Mouse (Mus musculus): ENCODE measurements around the gene Fbxl17. TPM values are rescaled to one million over a fixed set of nuclear protein-coding genes. Genes with fewer than 3 reads are reported as not detected.

Gene Fbxl17
- total and polyA plus RNA-seq, 3 experiments: 8.2 to 9.9 (median 8.8) TPM

- Histone ChIP-seq H3K27me3 (ENCODE audit: insufficient read depth, low read length) (no peaks in the 10 kb centered on the region), H3K9me3 (replicated peaks) (peaks cover 11% of the 10 kb centered on the region; the same call in 1 of the 2 replicates), H3K36me3 (replicated peaks) (peaks cover 24% of the 10 kb centered on the region), H3K4me3 (ENCODE audit: low read depth, low read length) (no peak overlapping the region), H3K4me1 (ENCODE audit: insufficient read depth, low read depth, low read length) (peaks cover 9% of the 10 kb centered on the region)
- no peak for TF ChIP-seq CTCF (IDR thresholded peaks at IDR 0.05; ENCODE audit: low read depth, low read length)
- no peak for TF ChIP-seq GATA1 (IDR thresholded peaks at IDR 0.05; ENCODE audit: borderline replicate concordance, low read length)
- TF ChIP-seq GATA2 (IDR thresholded peaks at IDR 0.05; ENCODE audit: borderline replicate concordance, low read depth, low read length): no peak
- TF ChIP-seq POLR2AphosphoS5 (IDR thresholded peaks at IDR 0.05; ENCODE audit: insufficient replicate concordance, low read depth, low read length): no peak
- no peak for TF ChIP-seq TAL1 (conservative IDR thresholded peaks at IDR 0.05; ENCODE audit: low read depth, low read length)
- no peak for ATAC-seq (ENCODE audit: extremely low read depth, insufficient number of reproducible peaks, low FRiP score, poor library complexity, severe bottlenecking)
- DNase-seq (ENCODE audit: low spot score): no peak
Observed at GRCm38 (mm10) chr17:63344101-63344500, 155.7 kb downstream of the Fbxl17 start.

GRCm38 (mm10) chr17:63343076-63343475 is 156.7 kb downstream of the Fbxl17 start:
- Histone ChIP-seq H3K9me3 (replicated peaks) (peaks cover 11% of the 10 kb centered on the region; the same call in 1 of the 2 replicates), H3K36me3 (replicated peaks) (peaks cover 22% of the 10 kb centered on the region), H3K4me1 (ENCODE audit: insufficient read depth, low read depth, low read length) (peaks cover 9% of the 10 kb centered on the region), H3K4me3 (ENCODE audit: low read depth, low read length) (no peak overlapping the region), H3K27me3 (ENCODE audit: insufficient read depth, low read length) (no peaks in the 10 kb centered on the region)
- TF ChIP-seq GATA1 (IDR thresholded peaks at IDR 0.05; ENCODE audit: borderline replicate concordance, low read length) (no peak), GATA2 (IDR thresholded peaks at IDR 0.05; ENCODE audit: borderline replicate concordance, low read depth, low read length) (no peak), CTCF (IDR thresholded peaks at IDR 0.05; ENCODE audit: low read depth, low read length) (no peak), POLR2AphosphoS5 (IDR thresholded peaks at IDR 0.05; ENCODE audit: insufficient replicate concordance, low read depth, low read length) (no peak), TAL1 (conservative IDR thresholded peaks at IDR 0.05; ENCODE audit: low read depth, low read length) (no peak)
- no peak for DNase-seq (ENCODE audit: low spot score)
- no peak for ATAC-seq (ENCODE audit: extremely low read depth, insufficient number of reproducible peaks, low FRiP score, poor library complexity, severe bottlenecking)

- H3K9me3 ChIP-seq (replicated peaks): peaks cover 10% of the 10 kb centered on the region; the same call in 1 of the 2 replicates
- TF ChIP-seq POLR2AphosphoS5 (IDR thresholded peaks at IDR 0.05; ENCODE audit: insufficient replicate concordance, low read depth, low read length): no peak
- H3K4me1 ChIP-seq (ENCODE audit: insufficient read depth, low read depth, low read length): peaks cover 9% of the 10 kb centered on the region
- peaks cover 17% of the 10 kb centered on the region for H3K36me3 ChIP-seq (replicated peaks)
- no peaks in the 10 kb centered on the region for H3K27me3 ChIP-seq (ENCODE audit: insufficient read depth, low read length)
- ATAC-seq (ENCODE audit: extremely low read depth, insufficient number of reproducible peaks, low FRiP score, poor library complexity, severe bottlenecking) (no peak), DNase-seq (ENCODE audit: low spot score) (no peak)
- H3K4me3 ChIP-seq (ENCODE audit: low read depth, low read length): no peak overlapping the region
Observed at GRCm38 (mm10) chr17:63342440-63342839, 157.4 kb downstream of the Fbxl17 start.

- no peak for DNase-seq (ENCODE audit: low spot score)
- H3K36me3 ChIP-seq (replicated peaks): peaks cover 6% of the 10 kb centered on the region
- no peak for ATAC-seq (ENCODE audit: extremely low read depth, insufficient number of reproducible peaks, low FRiP score, poor library complexity, severe bottlenecking)
- TF ChIP-seq TAL1 (conservative IDR thresholded peaks at IDR 0.05; ENCODE audit: low read depth, low read length): no peak
- no peak for TF ChIP-seq POLR2AphosphoS5 (IDR thresholded peaks at IDR 0.05; ENCODE audit: insufficient replicate concordance, low read depth, low read length)
- TF ChIP-seq GATA1 (IDR thresholded peaks at IDR 0.05; ENCODE audit: borderline replicate concordance, low read length): no peak
- TF ChIP-seq CTCF (IDR thresholded peaks at IDR 0.05; ENCODE audit: low read depth, low read length): no peak
- no peak for TF ChIP-seq GATA2 (IDR thresholded peaks at IDR 0.05; ENCODE audit: borderline replicate concordance, low read depth, low read length)
- no peaks in the 10 kb centered on the region for H3K9me3 ChIP-seq (replicated peaks)
- no peaks in the 10 kb centered on the region for H3K27me3 ChIP-seq (ENCODE audit: insufficient read depth, low read length)
- H3K4me1 ChIP-seq (ENCODE audit: insufficient read depth, low read depth, low read length): peaks cover 9% of the 10 kb centered on the region
- H3K4me3 ChIP-seq (ENCODE audit: low read depth, low read length): no peak overlapping the region
Observed at GRCm38 (mm10) chr17:63341203-63341602, 158.6 kb downstream of the Fbxl17 start.

GRCm38 (mm10) chr17:63328888-63329287 is 170.9 kb downstream of the Fbxl17 start:
- peaks cover 10% of the 10 kb centered on the region for H3K4me1 ChIP-seq (ENCODE audit: insufficient read depth, low read depth, low read length)
- H3K9me3 ChIP-seq (replicated peaks): no peaks in the 10 kb centered on the region
- H3K27me3 ChIP-seq (ENCODE audit: insufficient read depth, low read length): no peaks in the 10 kb centered on the region
- TF ChIP-seq GATA1 (IDR thresholded peaks at IDR 0.05; ENCODE audit: borderline replicate concordance, low read length) (no peak), TAL1 (conservative IDR thresholded peaks at IDR 0.05; ENCODE audit: low read depth, low read length) (no peak), POLR2AphosphoS5 (IDR thresholded peaks at IDR 0.05; ENCODE audit: insufficient replicate concordance, low read depth, low read length) (no peak), CTCF (IDR thresholded peaks at IDR 0.05; ENCODE audit: low read depth, low read length) (no peak), GATA2 (IDR thresholded peaks at IDR 0.05; ENCODE audit: borderline replicate concordance, low read depth, low read length) (no peak)
- H3K36me3 ChIP-seq (replicated peaks): peaks cover 9% of the 10 kb centered on the region
- ATAC-seq (ENCODE audit: extremely low read depth, insufficient number of reproducible peaks, low FRiP score, poor library complexity, severe bottlenecking) (no peak), DNase-seq (ENCODE audit: low spot score) (no peak)
- H3K4me3 ChIP-seq (ENCODE audit: low read depth, low read length): no peak overlapping the region

GRCm38 (mm10) chr17:63326227-63326626 is 173.6 kb downstream of the Fbxl17 start:
- no peak for TF ChIP-seq POLR2AphosphoS5 (IDR thresholded peaks at IDR 0.05; ENCODE audit: insufficient replicate concordance, low read depth, low read length)
- no peak for TF ChIP-seq GATA2 (IDR thresholded peaks at IDR 0.05; ENCODE audit: borderline replicate concordance, low read depth, low read length)
- TF ChIP-seq CTCF (IDR thresholded peaks at IDR 0.05; ENCODE audit: low read depth, low read length): no peak
- no peak for TF ChIP-seq GATA1 (IDR thresholded peaks at IDR 0.05; ENCODE audit: borderline replicate concordance, low read length)
- TF ChIP-seq TAL1 (conservative IDR thresholded peaks at IDR 0.05; ENCODE audit: low read depth, low read length): no peak

More at GRCm38 (mm10) chr17:63326227-63326626, 173.6 kb downstream of the Fbxl17 start:
- peaks cover 29% of the 10 kb centered on the region for H3K4me1 ChIP-seq (ENCODE audit: insufficient read depth, low read depth, low read length)
- H3K4me3 ChIP-seq (ENCODE audit: low read depth, low read length): no peak overlapping the region
- no peak for ATAC-seq (ENCODE audit: extremely low read depth, insufficient number of reproducible peaks, low FRiP score, poor library complexity, severe bottlenecking)
- peaks cover 14% of the 10 kb centered on the region for H3K36me3 ChIP-seq (replicated peaks)
- no peaks in the 10 kb centered on the region for H3K9me3 ChIP-seq (replicated peaks)
- no peak for DNase-seq (ENCODE audit: low spot score)
- H3K27me3 ChIP-seq (ENCODE audit: insufficient read depth, low read length): no peaks in the 10 kb centered on the region
